Mouse (Mus musculus): ENCODE measurements around the gene Ifnz. TPM values are rescaled to one million over a fixed set of nuclear protein-coding genes. Genes with fewer than 3 reads are reported as not detected.

The Ifnz gene
- total and polyA plus RNA-seq, 3 experiments: not detected

- TF ChIP-seq USF2 (conservative IDR thresholded peaks at IDR 0.05; ENCODE audit: low read depth, low read length): no peak
- no peak for TF ChIP-seq IRF4 (IDR thresholded peaks at IDR 0.05; ENCODE audit: low read depth, low read length)
- no peak for TF ChIP-seq ELF1 (IDR thresholded peaks at IDR 0.05; ENCODE audit: low read depth, low read length)
- no peak for TF ChIP-seq MAZ (IDR thresholded peaks at IDR 0.05; ENCODE audit: low read depth, low read length)
- no peak for TF ChIP-seq CHD1 (IDR thresholded peaks at IDR 0.05; ENCODE audit: low read depth, low read length)
- no peak for TF ChIP-seq KAT2A (IDR thresholded peaks at IDR 0.05; ENCODE audit: insufficient replicate concordance, low read length)
- TF ChIP-seq HCFC1 (IDR thresholded peaks at IDR 0.05; ENCODE audit: low read depth, low read length): no peak
- no peak for TF ChIP-seq RCOR1 (conservative IDR thresholded peaks at IDR 0.05; ENCODE audit: low read depth, low read length)
- no peak for TF ChIP-seq MEF2A (IDR thresholded peaks at IDR 0.05; ENCODE audit: borderline replicate concordance, low read depth, low read length)
- TF ChIP-seq MYC (IDR thresholded peaks at IDR 0.05; ENCODE audit: low read depth, low read length): no peak
- TF ChIP-seq GABPA (IDR thresholded peaks at IDR 0.05; ENCODE audit: insufficient replicate concordance, low read depth, low read length): no peak
- TF ChIP-seq POLR2A (IDR thresholded peaks at IDR 0.05; ENCODE audit: low read depth, low read length): no peak
- TF ChIP-seq JUN (IDR thresholded peaks at IDR 0.05; ENCODE audit: insufficient read depth, low read depth, low read length): no peak
- TF ChIP-seq NRF1 (IDR thresholded peaks at IDR 0.05; ENCODE audit: low read depth, low read length): no peak
- no peak for TF ChIP-seq MAFK (IDR thresholded peaks at IDR 0.05; ENCODE audit: insufficient replicate concordance, low read length)
- TF ChIP-seq ZNF384 (IDR thresholded peaks at IDR 0.05; ENCODE audit: low read depth, low read length): no peak
- TF ChIP-seq TBP (conservative IDR thresholded peaks at IDR 0.05; ENCODE audit: low read depth, low read length): no peak
- TF ChIP-seq RAD21 (IDR thresholded peaks at IDR 0.05; ENCODE audit: low read depth, low read length): no peak
- TF ChIP-seq BHLHE40 (IDR thresholded peaks at IDR 0.05; ENCODE audit: low read depth, low read length): no peak
- TF ChIP-seq ZKSCAN1 (IDR thresholded peaks at IDR 0.05; ENCODE audit: borderline replicate concordance, low read depth, low read length): no peak
- dilution Hi-C loops (cut with MboI; ENCODE audit: extremely low pct_ligation_motif_present, extremely low pct_unique_long_range_greater_than_20kb, low sequenced_read_pairs): no loop called here
Observed at GRCm38 (mm10) chr4:88739036-88739435, 42.9 kb upstream of the Ifnz start.

GRCm38 (mm10) chr4:88741426-88741825, 40.5 kb upstream of the Ifnz start:
- in situ Hi-C loops (cut with MboI; ENCODE audit: low pct_ligation_motif_present, low pct_unique_long_range_greater_than_20kb, low sequenced_read_pairs) (no loop called here), dilution Hi-C loops (cut with MboI; ENCODE audit: extremely low pct_ligation_motif_present, extremely low pct_unique_long_range_greater_than_20kb, low sequenced_read_pairs) (no loop called here)
- Histone ChIP-seq H3K36me3 (replicated peaks in 1 of 2; ENCODE audit: control insufficient read depth in 1 of 2, insufficient read depth in 1 of 2, low read length in 1 of 2) (no peaks in the 10 kb centered on the region), H3K9me3 (replicated peaks; ENCODE audit: low read length) (no peaks in the 10 kb centered on the region), H3K4me3 (replicated peaks in 1 of 3; ENCODE audit: low read depth in 2 of 3, low read length in 2 of 3, poor library complexity in 1 of 3) (no peak overlapping the region), H3K4me1 (ENCODE audit: control insufficient read depth in 1 of 2, insufficient read depth in 2 of 2) (peaks cover 5 to 7% of the 10 kb centered on the region in 2 experiments), H3K9ac (ENCODE audit: insufficient read depth, low read depth) (no peak overlapping the region), H3K27ac (ENCODE audit: insufficient read depth, low read depth) (no peak overlapping the region), H3K79me2 (replicated peaks; ENCODE audit: control insufficient read depth, extremely low read depth, insufficient read depth, poor library complexity, severe bottlenecking) (no peaks in the 10 kb centered on the region), H3K27me3 (replicated peaks) (peaks cover 63% of the 10 kb centered on the region), H3K4me2 (ENCODE audit: insufficient read depth, low read depth, poor library complexity, severe bottlenecking) (no peak overlapping the region)
- no peak for TF ChIP-seq MAFK (IDR thresholded peaks at IDR 0.05; ENCODE audit: insufficient replicate concordance, low read length)
- no peak for TF ChIP-seq SIN3A (IDR thresholded peaks at IDR 0.05; ENCODE audit: low read length)
- TF ChIP-seq NRF1 (IDR thresholded peaks at IDR 0.05; ENCODE audit: low read depth, low read length): no peak
- no peak for TF ChIP-seq RCOR1 (conservative IDR thresholded peaks at IDR 0.05; ENCODE audit: low read depth, low read length)
- TF ChIP-seq CHD2 (IDR thresholded peaks at IDR 0.05; ENCODE audit: low read length): no peak
- no peak for TF ChIP-seq TCF12 (IDR thresholded peaks at IDR 0.05; ENCODE audit: low read depth, low read length)
- no peak for TF ChIP-seq ZKSCAN1 (IDR thresholded peaks at IDR 0.05; ENCODE audit: borderline replicate concordance, low read depth, low read length)
- TF ChIP-seq ETS1 (conservative IDR thresholded peaks at IDR 0.05; ENCODE audit: low read depth, low read length): no peak
- no peak for TF ChIP-seq POLR2A (IDR thresholded peaks at IDR 0.05; ENCODE audit: low read depth, low read length)
- DNase-seq (ENCODE audit: extremely low read depth): no peak

More at GRCm38 (mm10) chr4:88739036-88739435, 42.9 kb upstream of the Ifnz start:
- H3K79me2 ChIP-seq (replicated peaks; ENCODE audit: control insufficient read depth, extremely low read depth, insufficient read depth, poor library complexity, severe bottlenecking): no peaks in the 10 kb centered on the region
- peaks cover 62% of the 10 kb centered on the region for H3K27me3 ChIP-seq (replicated peaks)
- no peak overlapping the region for H3K4me3 ChIP-seq (replicated peaks in 1 of 3; ENCODE audit: low read depth in 2 of 3, low read length in 2 of 3, poor library complexity in 1 of 3)
- H3K27ac ChIP-seq (ENCODE audit: insufficient read depth, low read depth): no peak overlapping the region
- H3K4me1 ChIP-seq (ENCODE audit: control insufficient read depth in 1 of 2, insufficient read depth in 2 of 2): peaks cover 5 to 7% of the 10 kb centered on the region in 2 experiments
- H3K4me2 ChIP-seq (ENCODE audit: insufficient read depth, low read depth, poor library complexity, severe bottlenecking): no peak overlapping the region
- no peaks in the 10 kb centered on the region for H3K36me3 ChIP-seq (replicated peaks in 1 of 2; ENCODE audit: control insufficient read depth in 1 of 2, insufficient read depth in 1 of 2, low read length in 1 of 2)
- in situ Hi-C loops (cut with MboI; ENCODE audit: low pct_ligation_motif_present, low pct_unique_long_range_greater_than_20kb, low sequenced_read_pairs): loop anchor here (5.0 kb wide), 1 partner anchor 37 kb away; no protein-coding TSS in a partner anchor
- no peak for DNase-seq (ENCODE audit: extremely low read depth)
- H3K9me3 ChIP-seq (replicated peaks; ENCODE audit: low read length): no peaks in the 10 kb centered on the region
- no peak overlapping the region for H3K9ac ChIP-seq (ENCODE audit: insufficient read depth, low read depth)

All from CH12.LX (cell line).